Mouse (Mus musculus) CH12.LX (cell line): Measurements from ENCODE around the gene Rnf181.

Source experiments
- CTCF ChIP-seq, 2 experiments: IDR thresholded peaks in 1 of 2; conservative IDR thresholded peaks in 1 of 2; 2 replicates each; pipeline ENCODE4 v1.5.1; 2011 to 2012; ENCODE audit warnings: low read depth in 2 of 2, low read length in 2 of 2, improper control_type of control experiment in 1 of 2, inconsistent platforms in 1 of 2, mild to moderate bottlenecking in 1 of 2, moderate library complexity in 1 of 2
- EP300 ChIP-seq: IDR thresholded peaks from 2 replicates; pipeline ENCODE4 v1.6.1; 2011; ENCODE audit warnings: low read length, improper control_type of control experiment
- IRF4 ChIP-seq: IDR thresholded peaks from 2 replicates; pipeline ENCODE4 v1.6.1; 2014; ENCODE audit warnings: low read depth, mild to moderate bottlenecking, inconsistent platforms, low read length, improper control_type of control experiment
- MAFK ChIP-seq: IDR thresholded peaks from 2 replicates; pipeline ENCODE4 v1.6.1; 2011; ENCODE audit warnings: low read length, improper control_type of control experiment; ENCODE audit not compliant: insufficient replicate concordance
- POLR2A ChIP-seq: IDR thresholded peaks from 2 replicates; pipeline ENCODE4 v1.6.1; 2011; ENCODE audit warnings: low read depth, mild to moderate bottlenecking, improper control_type of control experiment, low read length
- RAD21 ChIP-seq: IDR thresholded peaks from 2 replicates; pipeline ENCODE4 v1.6.1; 2011; ENCODE audit warnings: low read depth, mild to moderate bottlenecking, low read length, improper control_type of control experiment, moderate library complexity
- SMC3 ChIP-seq: IDR thresholded peaks from 2 replicates; pipeline ENCODE4 v1.6.1; 2011; ENCODE audit warnings: low read depth, low read length, improper control_type of control experiment
- TBP ChIP-seq: conservative IDR thresholded peaks from 2 replicates; pipeline ENCODE4 v1.6.1; 2011; ENCODE audit warnings: low read depth, low read length, improper control_type of control experiment
- USF2 ChIP-seq: conservative IDR thresholded peaks from 2 replicates; pipeline ENCODE4 v1.6.1; 2011; ENCODE audit warnings: low read depth, low read length, improper control_type of control experiment
- ZNF384 ChIP-seq: IDR thresholded peaks from 2 replicates; pipeline ENCODE4 v1.6.1; 2012; ENCODE audit warnings: low read depth, low read length, improper control_type of control experiment, inconsistent platforms

DNA sequence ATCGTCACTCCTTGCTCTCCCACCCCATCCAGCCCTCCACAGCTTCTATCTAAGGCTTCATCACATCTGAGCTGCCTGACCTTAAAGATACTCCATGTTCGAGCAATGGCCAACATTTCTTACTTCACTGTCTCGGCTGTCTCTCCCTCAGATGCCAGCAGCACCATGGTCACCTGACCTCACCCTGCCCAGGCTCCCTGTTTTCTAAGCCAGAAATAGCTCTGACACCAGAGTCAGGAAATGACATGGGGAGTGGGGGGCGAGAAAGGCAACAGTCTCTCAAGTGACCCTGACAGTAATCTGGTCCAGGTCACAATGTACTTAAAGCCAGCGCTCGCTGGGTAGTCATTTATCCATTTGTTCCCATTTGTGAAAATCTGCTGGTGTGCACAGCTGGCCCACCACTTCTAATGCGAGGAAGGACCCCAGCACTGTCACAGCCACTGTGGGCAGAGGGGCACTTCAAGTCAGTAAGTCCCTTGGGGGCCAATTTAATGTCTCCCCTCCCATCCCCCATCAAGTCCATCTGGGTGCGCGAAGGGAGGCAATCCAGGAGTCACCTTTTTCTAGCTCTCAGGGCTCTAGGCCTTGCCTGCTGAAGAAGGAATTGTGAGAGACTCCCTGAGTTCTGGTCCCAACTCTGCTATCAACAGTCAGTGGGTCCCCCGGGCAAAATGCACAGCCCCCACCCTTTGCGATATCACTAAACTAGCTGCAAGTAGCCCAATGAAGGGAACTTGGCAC lies 53.5 kb downstream of the Rnf181 start:
- TF ChIP-seq USF2 (no peak), POLR2A (no peak), RAD21 (no peak), ZNF384 (no peak), EP300 (no peak), TBP (no peak), CTCF (conservative IDR thresholded peaks at IDR 0.05 in 1 of 2, IDR thresholded peaks at IDR 0.05 in 1 of 2; ENCODE audit: low read depth in 2 of 2, low read length in 2 of 2) (no peak), SMC3 (no peak), IRF4 (no peak), MAFK (no peak)
